Mouse (Mus musculus) granulocyte monocyte progenitor cell, adult 5-6 weeks (primary cell): ENCODE measurements around the gene Rcsd1. TPM values are rescaled to one million over a fixed set of nuclear protein-coding genes. Genes with fewer than 3 reads are reported as not detected.

Experiments used
- ATAC-seq: replicated peaks from 2 replicates; pipeline ENCODE4 v1.8.0; 2016; ENCODE audit warnings: mild to moderate bottlenecking, moderate TSS enrichment, inconsistent platforms; ENCODE audit not compliant: poor library complexity, severe bottlenecking
- total RNA-seq, 2 experiments: library from RNA; stranded (forward) in 1 of 2; stranded (reverse) in 1 of 2; fragments of 200-712, 200-1000 nt in 1 of 2; fragments of >200 nt in 1 of 2; fragmentation: Nextera tagmentation in 1 of 2; gene quantifications; 2 replicates each; pipeline ENCODE4 v1.2.3; 2014 to 2017

Gene Rcsd1
- total RNA-seq, 2 experiments from 2014 or later: 68.0 to 116 TPM

DNA sequence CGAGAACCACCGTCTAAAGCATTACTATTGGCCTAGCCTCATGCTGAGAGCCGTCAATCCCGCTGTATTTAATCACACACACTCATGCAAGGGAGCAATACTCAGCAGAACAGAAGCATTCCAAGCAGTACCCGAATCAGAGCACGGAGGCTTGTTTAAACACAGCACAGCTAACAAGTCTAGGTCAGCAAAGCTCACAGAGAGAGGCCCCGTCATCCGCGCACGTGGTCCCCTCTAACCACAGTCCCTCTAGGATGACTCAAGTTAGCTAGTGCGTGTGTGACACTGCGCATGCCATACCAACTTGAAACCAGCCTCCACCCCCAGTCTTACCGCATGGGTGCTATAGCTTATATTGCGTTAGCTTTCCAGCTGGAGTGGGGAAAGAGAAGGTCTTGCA, 106.3 kb downstream of the Rcsd1 start:
- ATAC-seq: peak; percentile 54

DNA sequence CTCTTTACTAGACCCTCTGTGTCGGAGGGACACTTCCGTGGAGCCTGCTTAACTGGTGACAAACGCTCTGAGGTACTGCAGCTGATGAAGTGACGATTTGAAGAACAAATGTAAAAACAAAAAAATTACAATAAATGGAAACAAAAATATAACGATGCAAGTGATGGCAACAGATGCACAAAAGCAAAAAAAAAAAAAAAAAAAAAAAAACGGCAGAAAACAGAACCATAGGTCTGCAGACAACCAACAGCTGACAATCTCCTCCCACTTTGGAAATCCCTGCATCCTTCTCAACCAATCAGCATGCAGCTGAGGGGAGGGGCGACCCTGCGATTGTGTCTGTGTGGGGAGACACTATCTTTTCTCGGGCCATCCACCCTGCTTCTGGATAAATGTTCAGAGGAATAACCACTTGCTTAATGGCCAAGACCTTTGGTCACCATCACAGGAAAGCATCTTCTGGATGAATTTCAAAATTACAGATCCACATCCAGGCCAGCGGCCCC, 107.7 kb downstream of the Rcsd1 start:
- ATAC-seq: no peak

Other genes with a start within 250 kb of the Rcsd1 start
- 5.9 and 6.6 TPM in 2 replicates for gene Dcaf6, start 249.3 kb downstream of the Rcsd1 start, total RNA-seq (2014; fragmentation: Nextera tagmentation)
- gene Dcaf6, start 249.3 kb downstream of the Rcsd1 start, total RNA-seq (2017): 7.8 and 8.7 TPM in 2 replicates
- 106 and 109 TPM in 2 replicates for gene Mpc2, start 249.1 kb downstream of the Rcsd1 start, total RNA-seq (2014; fragmentation: Nextera tagmentation)
- 107 and 114 TPM in 2 replicates for gene Mpc2, start 249.1 kb downstream of the Rcsd1 start, total RNA-seq (2017)
- 0.21 TPM in 1 of 2 replicates, not detected in the other for gene Adcy10, start 224.6 kb downstream of the Rcsd1 start, total RNA-seq (2014; fragmentation: Nextera tagmentation)
- 0.93 TPM in 1 of 2 replicates, not detected in the other for gene Adcy10, start 224.6 kb downstream of the Rcsd1 start, total RNA-seq (2017)
- gene Mpzl1, start 75.2 kb downstream of the Rcsd1 start, total RNA-seq (2014; fragmentation: Nextera tagmentation): 0.98 and 20.5 TPM in 2 replicates
- 0.41 and 0.73 TPM in 2 replicates for gene Mpzl1, start 75.2 kb downstream of the Rcsd1 start, total RNA-seq (2017)
- 133 and 240 TPM in 2 replicates for gene Creg1, start 54.0 kb upstream of the Rcsd1 start, total RNA-seq (2014; fragmentation: Nextera tagmentation)
- 110 and 206 TPM in 2 replicates for gene Creg1, start 54.0 kb upstream of the Rcsd1 start, total RNA-seq (2017)
- gene Cd247, start 78.9 kb upstream of the Rcsd1 start, total RNA-seq (2014; fragmentation: Nextera tagmentation): not detected in 2 replicates
- 0.26 and 0.56 TPM in 2 replicates for gene Cd247, start 78.9 kb upstream of the Rcsd1 start, total RNA-seq (2017)